Mouse (Mus musculus) layer of hippocampus, postnatal 14 days (tissue): Measurements from ENCODE around the gene Rftn1. TPM values are rescaled to one million over a fixed set of nuclear protein-coding genes. Genes with fewer than 3 reads are reported as not detected.

Experiments
- DNase-seq, 2 experiments: peaks; one replicate each; pipeline ENCODE4 v3.0.0; 2021 to 2022; ENCODE audit warnings: low spot score in 2 of 2, mixed read lengths in 1 of 2
- total RNA-seq, 2 experiments: library from RNA; stranded (reverse); gene quantifications; 2 replicates each; pipeline ENCODE4 v1.2.3; 2021

Rftn1 gene
- total RNA-seq, 2 experiments from 2014 or later: 12.8 to 14.5 TPM

DNA sequence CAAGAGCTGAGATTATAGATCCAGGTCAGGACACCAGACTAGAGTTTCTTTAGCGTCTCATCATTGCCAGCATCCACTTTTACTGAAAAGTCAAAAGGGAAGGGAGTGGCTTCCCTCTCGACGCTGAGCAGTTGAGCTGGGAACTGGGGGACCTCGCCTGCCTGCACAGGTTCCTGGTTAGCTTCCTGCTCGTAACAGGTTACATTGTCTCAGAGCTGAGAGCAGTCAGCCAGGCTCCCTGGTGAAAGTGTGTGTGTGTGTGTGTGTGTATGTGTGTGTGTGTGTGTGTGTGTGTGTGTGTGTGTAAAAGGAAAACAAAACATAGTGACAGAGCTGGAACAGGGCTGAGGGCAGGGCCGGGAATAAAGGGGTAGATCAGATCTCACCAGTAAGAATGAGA lies 156.8 kb downstream of the Rftn1 start:
- DNase-seq: no peak

DNA sequence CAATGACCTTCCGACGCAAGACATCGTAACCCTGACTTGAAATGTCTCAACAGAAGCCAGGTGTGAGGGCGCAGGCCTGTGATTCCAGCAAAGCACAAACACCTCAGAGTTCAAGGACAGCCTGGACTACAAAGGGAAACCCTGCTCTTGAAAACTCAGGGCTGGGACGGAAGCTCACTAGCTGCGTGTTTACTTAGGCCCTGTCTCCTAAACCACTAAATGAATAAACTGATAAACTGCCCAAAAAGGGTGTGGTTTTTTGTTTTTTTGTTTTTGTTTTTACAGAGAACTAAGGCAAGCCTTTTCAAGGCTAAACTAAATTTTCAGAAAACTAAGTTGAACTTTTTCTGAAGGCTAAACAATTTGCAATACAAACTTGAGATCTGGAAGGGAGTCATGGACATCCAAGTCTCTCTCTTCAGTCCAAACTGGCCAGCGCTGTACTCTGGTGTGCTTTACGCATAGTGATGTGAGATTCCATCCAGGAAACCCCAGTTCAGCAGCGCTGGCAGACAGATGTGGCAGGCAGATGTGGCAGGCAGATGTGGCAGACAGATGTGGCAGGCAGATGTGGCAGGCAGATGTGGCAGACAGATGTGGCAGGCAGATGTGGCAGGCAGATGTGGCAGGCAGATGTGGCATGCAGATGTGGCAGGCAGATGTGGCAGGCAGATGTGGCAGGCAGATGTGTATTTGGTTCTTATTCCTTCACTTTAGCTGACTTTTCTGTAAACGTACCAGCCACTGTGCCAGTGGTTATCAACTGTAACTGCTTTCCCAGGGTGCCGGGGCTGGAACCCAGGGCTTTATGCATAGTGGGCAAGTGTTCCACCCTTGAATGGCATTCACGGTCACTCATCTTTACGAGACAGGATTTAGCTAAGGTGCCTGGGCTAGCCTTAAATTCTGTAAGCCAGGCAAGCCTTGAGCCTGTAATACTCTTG lies 158.7 kb downstream of the Rftn1 start:
- no peak for DNase-seq

DNA sequence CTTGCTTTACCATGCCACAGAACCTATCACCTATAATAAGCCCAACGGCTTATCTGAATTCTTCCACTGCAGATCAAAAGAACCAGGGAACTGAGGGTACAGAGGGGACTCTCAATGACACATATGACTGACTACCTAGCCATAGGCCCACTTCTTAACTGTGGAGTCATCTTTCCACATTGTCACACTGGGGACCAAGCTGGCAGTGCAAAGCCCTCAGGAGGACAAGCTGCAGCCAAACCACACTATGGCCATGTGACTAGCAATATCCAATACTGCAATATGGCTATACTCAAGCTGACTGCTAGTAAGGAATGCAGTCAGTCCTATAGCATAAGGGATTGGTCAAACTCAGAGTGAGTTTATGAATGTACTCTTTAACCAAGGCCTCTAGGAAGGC lies 164.8 kb downstream of the Rftn1 start:
- no peak for DNase-seq

DNA sequence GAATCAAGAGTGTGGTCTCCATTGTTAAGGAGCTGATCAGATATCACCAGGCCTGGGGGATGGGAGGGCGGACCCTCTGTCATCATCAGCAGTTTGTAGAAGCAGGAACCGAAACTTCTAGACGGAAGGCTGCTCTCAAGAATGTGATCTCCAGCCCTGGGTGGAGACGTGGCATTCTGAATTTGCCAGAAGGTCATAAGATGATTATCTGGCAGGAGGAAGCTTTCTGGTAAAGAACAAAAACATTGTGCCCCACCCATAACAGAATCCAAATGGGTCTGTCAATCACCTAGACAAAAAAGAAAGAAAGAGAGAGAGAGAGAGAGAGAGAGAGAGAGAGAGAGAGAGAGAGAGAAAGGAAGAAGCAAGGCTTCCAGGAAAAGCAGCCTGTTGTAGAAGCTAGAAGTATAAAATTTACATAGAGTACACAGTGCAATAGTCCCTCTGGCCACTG lies 165.3 kb downstream of the Rftn1 start:
- DNase-seq: no peak

DNA sequence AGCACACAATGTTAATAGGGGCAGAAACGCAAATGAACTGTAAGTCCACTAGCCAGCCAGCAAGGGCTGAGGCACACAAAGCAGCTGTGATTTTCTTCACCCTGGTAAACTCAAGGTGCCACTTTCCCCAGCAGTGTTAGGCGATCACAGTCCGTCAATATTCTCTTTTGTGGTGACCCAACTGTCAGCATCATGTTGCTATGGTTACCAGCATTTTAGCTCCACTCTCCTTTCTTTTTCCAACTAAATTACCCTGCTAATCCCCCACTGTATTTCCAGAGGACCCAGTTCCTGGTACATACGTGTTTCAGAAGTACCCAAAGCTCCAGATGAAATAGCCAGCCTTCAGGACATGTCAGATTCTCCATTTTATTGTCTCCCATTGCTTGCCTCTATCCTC lies 169.1 kb downstream of the Rftn1 start:
- no peak for DNase-seq

GRCm38 (mm10) chr17:50020211-50021001 lies 170.1 kb downstream of the Rftn1 start:
- DNase-seq: peak in 1 of 2 experiments; percentile 13

- no peak for DNase-seq
Observed at GRCm38 (mm10) chr17:50019819-50020210, 170.7 kb downstream of the Rftn1 start.

DNA sequence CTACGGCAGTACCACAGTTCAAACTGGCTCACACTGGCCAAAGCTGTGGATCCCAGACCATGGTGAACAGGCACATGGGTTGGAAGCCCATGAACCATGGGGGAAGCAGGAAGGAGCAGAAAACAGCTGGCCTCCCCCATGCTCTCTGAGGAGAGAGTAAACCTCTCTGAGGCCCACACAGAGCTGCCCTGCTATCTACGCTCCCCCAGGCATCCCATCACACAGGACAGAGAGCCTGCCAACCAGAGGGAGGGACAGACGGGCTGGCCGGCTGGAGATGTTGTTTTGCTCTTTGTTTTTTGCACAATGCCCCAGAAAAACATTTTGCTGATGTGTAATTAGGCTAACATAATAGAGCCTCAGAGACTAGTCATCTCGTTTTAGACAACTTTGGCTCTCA lies 171.4 kb downstream of the Rftn1 start:
- peak in 1 of 2 experiments; percentile 43 for DNase-seq

DNA sequence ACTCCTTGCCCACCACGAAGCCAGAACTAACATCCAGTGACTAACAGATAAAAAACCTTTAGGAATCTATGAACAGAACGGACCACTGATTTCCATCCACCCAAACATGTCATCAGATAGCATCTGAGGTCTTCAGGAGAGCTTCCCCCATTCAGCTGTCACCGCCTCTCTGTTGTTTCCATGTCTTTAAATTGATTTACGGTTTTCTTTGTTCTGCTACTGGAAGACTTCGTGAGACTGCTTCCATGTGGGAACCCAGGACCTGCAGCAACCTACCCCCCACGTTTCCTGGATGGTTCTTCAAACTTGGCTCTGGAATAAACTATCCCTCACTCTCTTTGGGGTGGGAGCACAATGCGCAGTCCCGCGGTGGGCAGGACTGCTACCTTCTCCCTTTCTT lies 175.8 kb downstream of the Rftn1 start:
- DNase-seq: no peak

DNA sequence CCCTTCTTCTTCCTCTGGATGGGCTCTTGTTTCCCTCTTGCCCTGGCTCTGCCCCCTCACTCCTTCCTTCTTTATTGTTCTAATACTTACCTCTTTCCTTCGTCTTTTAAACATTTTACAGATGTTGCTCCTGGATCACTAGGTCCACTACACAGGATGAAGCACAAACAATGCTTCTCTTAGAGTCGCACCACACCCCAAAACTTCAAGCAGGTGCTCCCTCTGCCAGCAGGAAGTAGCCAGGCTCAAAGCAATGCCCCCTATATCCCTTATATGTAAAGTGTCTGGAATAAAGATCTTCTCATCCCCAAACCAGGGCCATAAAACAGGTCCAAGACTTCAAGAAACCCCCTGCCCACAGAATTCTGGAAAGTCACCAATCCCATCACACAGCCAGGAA lies 176.6 kb downstream of the Rftn1 start:
- no peak for DNase-seq

GRCm38 (mm10) chr17:50010096-50010495 lies 180.4 kb downstream of the Rftn1 start:
- no peak for DNase-seq

DNA sequence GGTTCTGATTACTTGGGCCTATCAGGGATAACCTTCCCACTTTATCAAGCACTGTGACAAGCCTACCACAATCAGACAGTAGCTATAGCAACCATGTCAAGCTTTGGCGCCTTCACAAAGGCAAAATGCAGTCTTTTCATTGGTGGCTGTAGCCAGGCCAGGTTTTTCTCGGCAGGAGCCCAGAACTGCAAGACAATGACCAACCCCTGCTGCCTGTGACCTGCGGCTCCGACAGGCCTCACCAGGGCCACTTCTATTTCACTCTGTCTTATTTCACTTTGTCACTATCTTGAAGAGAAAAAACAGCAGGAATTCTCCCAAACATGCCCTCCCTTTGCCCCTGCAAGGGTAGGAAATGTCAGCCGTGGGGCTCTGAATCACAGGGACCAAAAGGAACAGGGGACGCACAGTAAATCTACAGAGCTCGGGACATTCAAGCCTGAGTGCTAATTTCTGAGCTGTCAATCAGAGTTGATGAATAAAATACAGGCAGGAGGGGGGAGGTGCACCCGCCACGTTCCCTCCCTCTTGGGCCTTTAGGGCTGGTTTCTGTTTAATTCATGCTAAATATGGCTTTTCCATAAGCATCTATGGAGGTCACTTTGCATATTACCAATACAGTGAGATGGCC lies 183.6 kb downstream of the Rftn1 start:
- peak; percentile 39 to 49 for DNase-seq

- DNase-seq: no peak
Observed at GRCm38 (mm10) chr17:50006338-50006720, 184.1 kb downstream of the Rftn1 start.

- no peak for DNase-seq
Observed at GRCm38 (mm10) chr17:50003156-50003555, 187.3 kb downstream of the Rftn1 start.

GRCm38 (mm10) chr17:50002171-50002570 lies 188.3 kb downstream of the Rftn1 start:
- DNase-seq: no peak

- no peak for DNase-seq
Observed at GRCm38 (mm10) chr17:50001754-50002153, 188.7 kb downstream of the Rftn1 start.

- DNase-seq: no peak
Observed at GRCm38 (mm10) chr17:50000580-50000979, 189.9 kb downstream of the Rftn1 start.

- no peak for DNase-seq
Observed at GRCm38 (mm10) chr17:49996626-49997152, 193.8 kb downstream of the Rftn1 start.

DNA sequence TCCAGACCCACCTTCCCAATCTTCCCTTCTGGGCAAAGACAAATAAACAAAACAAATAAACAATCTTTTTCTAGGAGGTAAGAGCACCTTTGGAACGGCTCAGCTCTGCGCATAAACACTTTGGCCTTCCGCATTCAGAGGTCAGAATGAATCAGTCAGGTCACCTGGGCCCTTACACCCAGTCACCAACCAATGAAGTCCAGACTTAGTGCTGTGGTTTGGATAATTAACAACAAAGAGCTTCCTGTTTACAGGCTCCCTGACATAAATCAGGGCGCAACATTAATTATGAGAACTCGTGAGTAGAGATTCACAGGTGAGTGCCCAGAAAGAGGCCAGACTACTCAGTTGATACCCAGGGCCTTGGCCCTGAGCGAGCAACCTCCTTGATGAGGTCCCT lies 194.4 kb downstream of the Rftn1 start:
- DNase-seq: no peak

GRCm38 (mm10) chr17:49995226-49995625 lies 195.2 kb downstream of the Rftn1 start:
- no peak for DNase-seq

- no peak for DNase-seq
Observed at GRCm38 (mm10) chr17:49993631-49994030, 196.8 kb downstream of the Rftn1 start.
